Comparison of ENCODE assay signal across 8 mouse cellular contexts in genomic region chrX:75130467-75131160, GRCm38 (mm10). TPM values are rescaled to one million over a fixed set of nuclear protein-coding genes. Genes with fewer than 3 reads are reported as not detected.
DNase-seq lines count a peak whose midpoint lies in the region; ATAC-seq lines count a peak whose summit lies in the region.

Mpp1 (minus strand) TSS chrX:75131016.

- peak within 1 kb of the TSS; percentile 52 for H3K4me2 ChIP-seq in hindbrain, embryonic 11.5 days (replicated peaks; ENCODE audit: low read depth, low read length)

- no peaks in the 10 kb centered on the region for H3K9me3 ChIP-seq in hindbrain, embryonic 11.5 days (ENCODE audit: control insufficient read depth, low read length)

- no peaks in the 10 kb centered on the region for H3K27me3 ChIP-seq in hindbrain, embryonic 11.5 days (ENCODE audit: control insufficient read depth, insufficient read depth, low read length)

- H3K4me3 ChIP-seq in hindbrain, embryonic 11.5 days (ENCODE audit: low read depth, low read length) = peak within 1 kb of the TSS; percentile 36

- H3K27ac ChIP-seq in hindbrain, embryonic 11.5 days (ENCODE audit: low read depth, low read length) = no peak within 1 kb of the TSS

- H3K9ac ChIP-seq in hindbrain, embryonic 11.5 days (ENCODE audit: low read depth, low read length) = peak within 1 kb of the TSS; percentile 47

- DNase-seq in Muller cell, postnatal 12 days (ENCODE audit: inconsistent ontology term) = peak; percentile 88
- peak; percentile 83 for DNase-seq in cerebellum, adult 9-11 months
- DNase-seq in frontal cortex, adult 2 months (ENCODE audit: extremely low spot score in 1 of 2, low spot score in 1 of 2) = peak; percentile 31 to 75
- DNase-seq in hindbrain, embryonic 11.5 days (ENCODE audit: low spot score) = peak; percentile 82
- DNase-seq in layer of hippocampus, postnatal 10 days (ENCODE audit: low spot score in 2 of 2) = peak; percentile 56 to 66
- DNase-seq in lung, postnatal 10 days = peak; percentile 91
- DNase-seq in ovary, postnatal 36 days (ENCODE audit: low spot score) = peak; percentile 78
- DNase-seq in thymus, postnatal 25 days = peak; percentile 79

- no peaks in the 10 kb centered on the region for H3K4me1 ChIP-seq in hindbrain, embryonic 11.5 days (replicated peaks; ENCODE audit: control insufficient read depth, insufficient read depth, low read length)

- peak; percentile 99 for ATAC-seq in hindbrain, embryonic 11.5 days (ENCODE audit: low FRiP score)

- H3K36me3 ChIP-seq in hindbrain, embryonic 11.5 days (ENCODE audit: control insufficient read depth, insufficient read depth, low read length) = no peaks in the 10 kb centered on the region

- WGBS in hindbrain, embryonic 11.5 days = 20% methylated on average over 31 of the region's 36 CpGs

RNA-seq across cellular contexts. Expression of gene Mpp1, which starts in this region (rescaled TPM):
- polyA plus RNA-seq in frontal cortex, adult 2 months (2012; rRNA removed) = 30.5 and 33.4 TPM in 2 replicates
- 25.0 and 28.0 TPM in 2 replicates for polyA plus RNA-seq in hindbrain, embryonic 11.5 days (2014; fragmentation: Nextera tagmentation; extraction: Ambion mirVana)
- total RNA-seq in layer of hippocampus, postnatal 10 days (2021) = 10 to 100 TPM; 27.2 to 29.7 TPM
